Mouse (Mus musculus) olfactory bulb, adult 2 months (tissue): ENCODE results near the gene Lclat1. TPM values are rescaled to one million over a fixed set of nuclear protein-coding genes. Genes with fewer than 3 reads are reported as not detected.
A peak's percentile ranks its signal among the peaks of the same experiment; 100 is the strongest.
"Not testable (repeated sequence)": the region's sequence is repeated elsewhere in the genome, so short reads cannot be mapped to it uniquely, and the experiment has no call there.

Experiments
- H3K27ac ChIP-seq: fragments of 200-500 bp; 2 replicates; pipeline ENCODE4 v1.5.1; 2012; ENCODE audit warnings: low read depth, low read length; ENCODE audit not compliant: insufficient read depth
- H3K4me1 ChIP-seq: fragments of 200-500 bp; 2 replicates; pipeline ENCODE4 v1.6.1; 2012; ENCODE audit warnings: low read length; ENCODE audit not compliant: control insufficient read depth, insufficient read depth
- H3K4me3 ChIP-seq: fragments of 200-500 bp; 2 replicates; pipeline ENCODE4 v1.5.1; 2012; ENCODE audit warnings: mild to moderate bottlenecking, low read depth, low read length, moderate library complexity; ENCODE audit not compliant: insufficient read depth
- CTCF ChIP-seq: fragments of 200-500 bp; IDR thresholded peaks from 2 replicates; pipeline ENCODE4 v1.5.1; 2012; ENCODE audit warnings: low read depth, mild to moderate bottlenecking, low read length, moderate library complexity; ENCODE audit not compliant: insufficient read depth
- POLR2A ChIP-seq: fragments of 200-500 bp; IDR thresholded peaks from 2 replicates; pipeline ENCODE4 v1.6.1; 2012; ENCODE audit warnings: mild to moderate bottlenecking, low read depth, low read length, moderate library complexity; ENCODE audit not compliant: insufficient read depth
- WGBS: fragments of 180-500 bp; shearing (Covaris S2); methylation state at CpG from one replicate; pipeline ENCODE4 v1.1.7; 2018; 5-methylcytosine and 5-hydroxymethylcytosine counted together
- polyA plus RNA-seq: library from polyadenylated mRNA; stranded (reverse); fragments of >200 nt; gene quantifications from 2 replicates; pipeline ENCODE4 v1.2.4, GENCODE M21; 2012; ENCODE audit warnings: low replicate concordance; ENCODE audit not compliant: missing spikeins, insufficient read depth, insufficient read length

The Lclat1 gene
- polyA plus RNA-seq, 1 experiment = not detected

GRCm38 (mm10) chr17:73247758-73248157, 140.0 kb downstream of the Lclat1 start:
- no peak overlapping the region for H3K4me3 ChIP-seq
- 95% methylated on average over 14 of the region's 14 CpGs for WGBS
- no peak for TF ChIP-seq POLR2A
- no peak for TF ChIP-seq CTCF
- peaks cover 16% of the 10 kb centered on the region for H3K4me1 ChIP-seq
- H3K27ac ChIP-seq = no peak overlapping the region

- 72% methylated on average over 3 of the region's 3 CpGs for WGBS
- no peak for TF ChIP-seq CTCF
- no peak for TF ChIP-seq POLR2A
These were observed 142.8 kb downstream of the Lclat1 start for GRCm38 (mm10) chr17:73250488-73251141.

GRCm38 (mm10) chr17:73251142-73251502, 143.3 kb downstream of the Lclat1 start:
- TF ChIP-seq POLR2A = no peak
- no peak for TF ChIP-seq CTCF

More at GRCm38 (mm10) chr17:73250488-73251141, 142.8 kb downstream of the Lclat1 start:
- H3K27ac ChIP-seq = no peak overlapping the region; the same call in 1 of the 2 replicates
- no peak overlapping the region for H3K4me3 ChIP-seq
- peaks cover 16% of the 10 kb centered on the region for H3K4me1 ChIP-seq

GRCm38 (mm10) chr17:73251812-73252608, 144.2 kb downstream of the Lclat1 start:
- Histone ChIP-seq H3K27ac (peak overlapping the region; percentile 62), H3K4me3 (no peak overlapping the region), H3K4me1 (peaks cover 16% of the 10 kb centered on the region)
- TF ChIP-seq POLR2A = no peak
- no peak for TF ChIP-seq CTCF
- WGBS = 55% methylated on average over 11 of the region's 11 CpGs

More at GRCm38 (mm10) chr17:73251142-73251502, 143.3 kb downstream of the Lclat1 start:
- peak overlapping the region; percentile 62; the same call in 1 of the 2 replicates for H3K27ac ChIP-seq
- WGBS = 50% methylated on average over 8 of the region's 8 CpGs
- H3K4me3 ChIP-seq = no peak overlapping the region
- H3K4me1 ChIP-seq = peaks cover 16% of the 10 kb centered on the region

GRCm38 (mm10) chr17:73253291-73253969, 145.6 kb downstream of the Lclat1 start:
- Histone ChIP-seq H3K4me1 (peaks cover 17% of the 10 kb centered on the region), H3K4me3 (no peak overlapping the region), H3K27ac (no peak overlapping the region)
- no peak for TF ChIP-seq POLR2A
- no peak for TF ChIP-seq CTCF
- WGBS = 73% methylated on average over 10 of the region's 10 CpGs

- Histone ChIP-seq H3K4me1 (peaks cover 14% of the 10 kb centered on the region), H3K27ac (no peak overlapping the region), H3K4me3 (no peak overlapping the region)
- WGBS = 70% methylated on average over 5 of the region's 5 CpGs
- no peak for TF ChIP-seq POLR2A
- TF ChIP-seq CTCF = no peak
These were observed 148.0 kb downstream of the Lclat1 start for GRCm38 (mm10) chr17:73255801-73256200.

GRCm38 (mm10) chr17:73258620-73259019, 150.8 kb downstream of the Lclat1 start:
- WGBS = 47% methylated on average over 12 of the region's 12 CpGs
- TF ChIP-seq CTCF (no peak), POLR2A (no peak)
- no peak overlapping the region for H3K27ac ChIP-seq
- no peak overlapping the region for H3K4me3 ChIP-seq
- H3K4me1 ChIP-seq = peaks cover 10% of the 10 kb centered on the region

- H3K27ac ChIP-seq, H3K4me3 ChIP-seq: not testable (repeated sequence)
- whole genome bisulfite sequencing = 97% methylated on average over 5 of the region's 5 CpGs
- H3K4me1 ChIP-seq = peaks cover 10% of the 10 kb centered on the region
These were observed 151.5 kb downstream of the Lclat1 start for GRCm38 (mm10) chr17:73259258-73259657.

GRCm38 (mm10) chr17:73262558-73262957, 154.8 kb downstream of the Lclat1 start:
- no peak for TF ChIP-seq POLR2A
- TF ChIP-seq CTCF = no peak
- 82% methylated on average over 2 of the region's 2 CpGs for WGBS

More at GRCm38 (mm10) chr17:73262558-73262957, 154.8 kb downstream of the Lclat1 start:
- H3K4me1 ChIP-seq = peaks cover 10% of the 10 kb centered on the region
- H3K4me3 ChIP-seq = no peak overlapping the region
- peak overlapping the region; percentile 53 for H3K27ac ChIP-seq
